Mouse (Mus musculus) CH12.LX (cell line): ENCODE results near the gene Polr2b. TPM values are rescaled to one million over a fixed set of nuclear protein-coding genes. Genes with fewer than 3 reads are reported as not detected.

Experiments
- DNase-seq: peaks from one replicate; pipeline ENCODE4 v3.0.0-alpha.2; 2013; ENCODE audit errors: extremely low read depth
- H3K27ac ChIP-seq: 2 replicates; pipeline ENCODE4 v1.5.1; 2012; ENCODE audit warnings: low read depth, mild to moderate bottlenecking, control low read depth, moderate library complexity; ENCODE audit not compliant: insufficient read depth
- H3K27me3 ChIP-seq: replicated peaks from 2 replicates; pipeline ENCODE3; 2012; ENCODE audit warnings: inconsistent platforms
- H3K36me3 ChIP-seq, 2 experiments: replicated peaks in 1 of 2; 2 replicates each; pipeline versions ENCODE3 to v1.6.1; 2012; ENCODE audit warnings: inconsistent platforms in 1 of 2, low read length in 1 of 2, mild to moderate bottlenecking in 1 of 2, mixed read lengths in 1 of 2, moderate library complexity in 1 of 2; ENCODE audit not compliant: control insufficient read depth in 1 of 2, insufficient read depth in 1 of 2
- H3K4me1 ChIP-seq, 2 experiments: 2 replicates each; pipeline ENCODE4 v1.6.1; 2012; ENCODE audit warnings: inconsistent platforms in 1 of 2, moderate library complexity in 1 of 2; ENCODE audit not compliant: insufficient read depth in 2 of 2, control insufficient read depth in 1 of 2
- H3K4me2 ChIP-seq: 2 replicates; pipeline ENCODE4 v1.6.1; 2012; ENCODE audit warnings: low read depth, mild to moderate bottlenecking, control low read depth; ENCODE audit not compliant: poor library complexity, insufficient read depth, severe bottlenecking
- H3K4me3 ChIP-seq, 3 experiments: fragments of 150-350 bp in 1 of 3; sonication (generic) in 1 of 3; replicated peaks in 1 of 3; 2 replicates each; pipeline versions ENCODE3 to v1.5.1; 2011 to 2012; ENCODE audit warnings: low read depth in 2 of 3, low read length in 2 of 3, mild to moderate bottlenecking in 2 of 3, moderate library complexity in 2 of 3, control low read depth in 1 of 3, improper control_type of control experiment in 1 of 3, inconsistent platforms in 1 of 3, mixed read lengths in 1 of 3; ENCODE audit not compliant: poor library complexity in 1 of 3
- H3K79me2 ChIP-seq: replicated peaks from 2 replicates; pipeline ENCODE4 v1.6.1; 2012; ENCODE audit warnings: mild to moderate bottlenecking, moderate library complexity; ENCODE audit not compliant: control insufficient read depth, poor library complexity, insufficient read depth, severe bottlenecking; ENCODE audit errors: extremely low read depth
- H3K9ac ChIP-seq: 2 replicates; pipeline ENCODE4 v1.6.1; 2012; ENCODE audit warnings: low read depth, mild to moderate bottlenecking, control low read depth, moderate library complexity; ENCODE audit not compliant: insufficient read depth
- H3K9me3 ChIP-seq: replicated peaks from 2 replicates; pipeline ENCODE3; 2012; ENCODE audit warnings: low read length, inconsistent platforms, mixed read lengths
- CHD1 ChIP-seq: IDR thresholded peaks from 2 replicates; pipeline ENCODE4 v1.6.1; 2012; ENCODE audit warnings: low read depth, low read length, improper control_type of control experiment, inconsistent platforms
- E2F4 ChIP-seq: IDR thresholded peaks from 2 replicates; pipeline ENCODE4 v1.6.1; 2011; ENCODE audit warnings: low read depth, low read length, improper control_type of control experiment; ENCODE audit not compliant: insufficient replicate concordance
- ETS1 ChIP-seq: conservative IDR thresholded peaks from 2 replicates; pipeline ENCODE4 v1.6.1; 2012; ENCODE audit warnings: low read depth, mild to moderate bottlenecking, inconsistent platforms, low read length, improper control_type of control experiment, moderate library complexity
- HCFC1 ChIP-seq: IDR thresholded peaks from 2 replicates; pipeline ENCODE4 v1.6.1; 2012; ENCODE audit warnings: low read depth, mild to moderate bottlenecking, inconsistent platforms, low read length, improper control_type of control experiment
- JUN ChIP-seq: IDR thresholded peaks from 2 replicates; pipeline ENCODE4 v1.6.1; 2011; ENCODE audit warnings: low read depth, mild to moderate bottlenecking, low read length, improper control_type of control experiment, moderate library complexity; ENCODE audit not compliant: insufficient read depth
- JUND ChIP-seq: conservative IDR thresholded peaks from 2 replicates; pipeline ENCODE4 v1.6.1; 2011; ENCODE audit warnings: low read depth, low read length, improper control_type of control experiment
- KAT2A ChIP-seq: IDR thresholded peaks from 2 replicates; pipeline ENCODE4 v1.6.1; 2012; ENCODE audit warnings: low read length, improper control_type of control experiment, inconsistent platforms; ENCODE audit not compliant: insufficient replicate concordance
- MAZ ChIP-seq: IDR thresholded peaks from 2 replicates; pipeline ENCODE4 v1.6.1; 2012; ENCODE audit warnings: low read depth, mild to moderate bottlenecking, inconsistent platforms, low read length, improper control_type of control experiment, moderate library complexity
- MEF2A ChIP-seq: IDR thresholded peaks from 2 replicates; pipeline ENCODE4 v1.6.1; 2014; ENCODE audit warnings: low read depth, mild to moderate bottlenecking, inconsistent platforms, low read length, improper control_type of control experiment, borderline replicate concordance
- MXI1 ChIP-seq: IDR thresholded peaks from 2 replicates; pipeline ENCODE4 v1.6.1; 2011; ENCODE audit warnings: mild to moderate bottlenecking, low read depth, low read length, improper control_type of control experiment
- MYC ChIP-seq: IDR thresholded peaks from 2 replicates; pipeline ENCODE4 v1.6.1; 2011; ENCODE audit warnings: low read depth, mild to moderate bottlenecking, improper control_type of control experiment, low read length
- NRF1 ChIP-seq: IDR thresholded peaks from 2 replicates; pipeline ENCODE4 v1.6.1; 2014; ENCODE audit warnings: low read depth, mild to moderate bottlenecking, inconsistent platforms, low read length, improper control_type of control experiment, moderate library complexity
- PAX5 ChIP-seq: IDR thresholded peaks from 2 replicates; pipeline ENCODE4 v1.6.1; 2012; ENCODE audit warnings: low read length, inconsistent platforms, mixed read lengths
- POLR2A ChIP-seq: IDR thresholded peaks from 2 replicates; pipeline ENCODE4 v1.6.1; 2011; ENCODE audit warnings: low read depth, mild to moderate bottlenecking, improper control_type of control experiment, low read length
- POLR2AphosphoS2 ChIP-seq: IDR thresholded peaks from 2 replicates; pipeline ENCODE4 v1.6.1; 2011; ENCODE audit warnings: low read depth, low read length, improper control_type of control experiment
- RAD21 ChIP-seq: IDR thresholded peaks from 2 replicates; pipeline ENCODE4 v1.6.1; 2011; ENCODE audit warnings: low read depth, mild to moderate bottlenecking, low read length, improper control_type of control experiment, moderate library complexity
- RCOR1 ChIP-seq: conservative IDR thresholded peaks from 2 replicates; pipeline ENCODE4 v1.6.1; 2012; ENCODE audit warnings: low read depth, mild to moderate bottlenecking, inconsistent platforms, low read length, improper control_type of control experiment
- SIN3A ChIP-seq: IDR thresholded peaks from 2 replicates; pipeline ENCODE4 v1.6.1; 2012; ENCODE audit warnings: low read length, improper control_type of control experiment, inconsistent platforms
- TBP ChIP-seq: conservative IDR thresholded peaks from 2 replicates; pipeline ENCODE4 v1.6.1; 2011; ENCODE audit warnings: low read depth, low read length, improper control_type of control experiment
- USF1 ChIP-seq: IDR thresholded peaks from 2 replicates; pipeline ENCODE4 v1.6.1; 2014; ENCODE audit warnings: low read depth, mild to moderate bottlenecking, inconsistent platforms, low read length, improper control_type of control experiment
- ZMIZ1 ChIP-seq: IDR thresholded peaks from 2 replicates; pipeline ENCODE4 v1.6.1; 2012; ENCODE audit warnings: low read depth, mild to moderate bottlenecking, inconsistent platforms, low read length, improper control_type of control experiment
- ZNF384 ChIP-seq: IDR thresholded peaks from 2 replicates; pipeline ENCODE4 v1.6.1; 2012; ENCODE audit warnings: low read depth, low read length, improper control_type of control experiment, inconsistent platforms
- dilution Hi-C: fragments of 300-500 bp; cut with MboI; formaldehyde crosslinking; loops from 2 replicates; pipeline ENCODE4 v1.14.3; 2020; ENCODE audit warnings: low sequenced_read_pairs; ENCODE audit not compliant: extremely low pct_unique_long_range_greater_than_20kb, extremely low pct_ligation_motif_present
- in situ Hi-C: fragments of 300-500 bp; cut with MboI; formaldehyde crosslinking; loops from 3 replicates; pipeline ENCODE4 v1.14.3; 2019; ENCODE audit warnings: low sequenced_read_pairs, low pct_ligation_motif_present, low pct_unique_long_range_greater_than_20kb, mixed read lengths
- polyA plus RNA-seq: library from polyadenylated mRNA; unstranded; fragments of >175 nt; gene quantifications from 2 replicates; pipeline ENCODE4 v1.2.1, GENCODE M21; 2012; ENCODE audit warnings: low read depth; ENCODE audit not compliant: insufficient read length
- total RNA-seq, 2 experiments: library from RNA; depleted of rRNA; stranded (reverse); fragments of 300-350 nt in 1 of 2; fragments of >200 nt in 1 of 2; gene quantifications; 2 replicates each; pipeline ENCODE4 v1.2.3; 2012 to 2014

Polr2b gene
- total and polyA plus RNA-seq, 3 experiments = 88.0 to 133 (median 119) TPM

- H3K4me2 ChIP-seq = no peak overlapping the region
- no peak for DNase-seq
- H3K9ac ChIP-seq = no peak overlapping the region
- dilution Hi-C loops (no loop called here), in situ Hi-C loops (no loop called here)
- H3K79me2 ChIP-seq = peaks cover 3% of the 10 kb centered on the region; the same call in 1 of the 2 replicates
- TF ChIP-seq ETS1 = no peak
- no peak for TF ChIP-seq E2F4
- TF ChIP-seq KAT2A = no peak
- TF ChIP-seq MAZ = no peak
- TF ChIP-seq SIN3A = no peak
- no peak for TF ChIP-seq MXI1
- no peak for TF ChIP-seq HCFC1
- TF ChIP-seq NRF1 = no peak
- TF ChIP-seq JUND = no peak
- no peak for TF ChIP-seq RAD21
- TF ChIP-seq MEF2A = no peak
- TF ChIP-seq ZNF384 = no peak
- TF ChIP-seq RCOR1 = no peak
- TF ChIP-seq ZMIZ1 = no peak
- TF ChIP-seq MYC = no peak
- no peak for TF ChIP-seq POLR2AphosphoS2
- no peak for TF ChIP-seq CHD1
- no peak for TF ChIP-seq POLR2A
- no peaks in the 10 kb centered on the region for H3K27me3 ChIP-seq
- H3K27ac ChIP-seq = no peak overlapping the region
- no peak overlapping the region for H3K4me3 ChIP-seq
- no peaks in the 10 kb centered on the region for H3K36me3 ChIP-seq
- peaks cover 0 to 9% of the 10 kb centered on the region in 2 experiments; a peak in 1 of 4 replicates for H3K4me1 ChIP-seq
- peaks cover 8% of the 10 kb centered on the region for H3K9me3 ChIP-seq
Observed at GRCm38 (mm10) chr5:77261137-77261536, 48.8 kb upstream of the Polr2b start.

GRCm38 (mm10) chr5:77262105-77262504 is 47.8 kb upstream of the Polr2b start:
- peaks cover 8% of the 10 kb centered on the region for H3K9me3 ChIP-seq
- no peak overlapping the region for H3K4me3 ChIP-seq
- no peak for DNase-seq
- H3K27ac ChIP-seq = no peak overlapping the region
- no peak for TF ChIP-seq TBP
- TF ChIP-seq PAX5 = no peak
- no peak for TF ChIP-seq JUN
- no peak for TF ChIP-seq RCOR1
- no peak for TF ChIP-seq USF1
- dilution Hi-C loops = no loop called here
- in situ Hi-C loops = no loop called here
- H3K27me3 ChIP-seq = no peaks in the 10 kb centered on the region
- no peak overlapping the region for H3K9ac ChIP-seq
- peaks cover 9% of the 10 kb centered on the region for H3K79me2 ChIP-seq
- H3K4me1 ChIP-seq = peaks cover 0 to 7% of the 10 kb centered on the region in 2 experiments; a peak in 1 of 4 replicates
- no peaks in the 10 kb centered on the region for H3K36me3 ChIP-seq
- H3K4me2 ChIP-seq = no peak overlapping the region
